Mouse (Mus musculus) limb, embryonic 14.5 days (tissue): Measurements from ENCODE around the gene Bdnf. TPM values are rescaled to one million over a fixed set of nuclear protein-coding genes. Genes with fewer than 3 reads are reported as not detected.
A peak's percentile ranks its signal among the peaks of the same experiment; 100 is the strongest.

Experiments used
- ATAC-seq: fragments of 200-750 bp; cut with Nextera tagmentation; 2 replicates; pipeline ENCODE4 v1.8.0; 2017; ENCODE audit warnings: low read depth, moderate number of reproducible peaks, moderate TSS enrichment; ENCODE audit not compliant: low FRiP score
- DNase-seq: peaks from one replicate; pipeline ENCODE4 v3.0.0-alpha.2; 2015; ENCODE audit warnings: low spot score
- H3K27ac ChIP-seq: fragments of 300-500 bp; sonication (generic); replicated peaks from 2 replicates; pipeline ENCODE4 v1.5.1; 2014; ENCODE audit warnings: low read depth, mild to moderate bottlenecking, low read length, moderate library complexity, mixed read lengths
- H3K27me3 ChIP-seq: fragments of 300-500 bp; sonication (generic); 2 replicates; pipeline ENCODE4 v1.6.1; 2014; ENCODE audit warnings: low read length, mixed read lengths; ENCODE audit not compliant: control insufficient read depth, insufficient read depth
- H3K36me3 ChIP-seq: fragments of 300-500 bp; sonication (generic); 2 replicates; pipeline ENCODE4 v1.6.1; 2014; ENCODE audit warnings: mild to moderate bottlenecking, low read length, moderate library complexity, mixed read lengths; ENCODE audit not compliant: control insufficient read depth, insufficient read depth
- H3K4me1 ChIP-seq: fragments of 300-500 bp; sonication (generic); 2 replicates; pipeline ENCODE4 v1.6.1; 2014; ENCODE audit warnings: antibody characterized with exemption, low read length, mixed read lengths; ENCODE audit not compliant: control insufficient read depth, insufficient read depth
- H3K4me2 ChIP-seq: fragments of 300-500 bp; sonication (generic); replicated peaks from 2 replicates; pipeline ENCODE4 v1.6.1; 2014; ENCODE audit warnings: low read depth, mild to moderate bottlenecking, low read length, moderate library complexity; ENCODE audit not compliant: severe bottlenecking
- H3K4me3 ChIP-seq: fragments of 300-500 bp; sonication (generic); replicated peaks from 2 replicates; pipeline ENCODE4 v1.5.1; 2014; ENCODE audit warnings: low read length
- H3K9ac ChIP-seq: fragments of 300-500 bp; sonication (generic); 2 replicates; pipeline ENCODE4 v1.6.1; 2014; ENCODE audit warnings: mild to moderate bottlenecking, low read depth, low read length, moderate library complexity; ENCODE audit not compliant: severe bottlenecking
- H3K9me3 ChIP-seq: fragments of 300-500 bp; sonication (generic); 2 replicates; pipeline ENCODE4 v1.6.1; 2016; ENCODE audit warnings: low read length; ENCODE audit not compliant: control insufficient read depth
- POLR2A ChIP-seq: fragments of 200-500 bp; IDR thresholded peaks from 2 replicates; pipeline ENCODE4 v1.8.0; 2012; ENCODE audit warnings: inconsistent platforms, mild to moderate bottlenecking, moderate library complexity, borderline replicate concordance; ENCODE audit not compliant: insufficient read depth, insufficient read length; ENCODE audit errors: extremely low read depth
- WGBS: fragments of 180-500 bp; shearing (Covaris S2); extraction: QIAGEN DNeasy Blood & Tissue Kit; methylation state at CpG from one replicate; pipeline ENCODE4 v1.1.7; 2014; 5-methylcytosine and 5-hydroxymethylcytosine counted together
- polyA plus RNA-seq, 2 experiments: library from polyadenylated mRNA; depleted of rRNA in 1 of 2; stranded (reverse) in 1 of 2; unstranded in 1 of 2; fragments of >200 nt; fragmentation: Nextera tagmentation in 1 of 2; extraction: Ambion mirVana in 1 of 2; gene quantifications; 2 replicates each; pipeline versions ENCODE4 v1.2.1 to v1.2.3; 2012 to 2014

Bdnf gene
- polyA plus RNA-seq, 2 experiments: 1.1 to 2.7 TPM

- peak; percentile 33 for DNase-seq
Measured at GRCm38 (mm10) chr2:109733201-109734039, 58.9 kb downstream of the Bdnf start.

DNA sequence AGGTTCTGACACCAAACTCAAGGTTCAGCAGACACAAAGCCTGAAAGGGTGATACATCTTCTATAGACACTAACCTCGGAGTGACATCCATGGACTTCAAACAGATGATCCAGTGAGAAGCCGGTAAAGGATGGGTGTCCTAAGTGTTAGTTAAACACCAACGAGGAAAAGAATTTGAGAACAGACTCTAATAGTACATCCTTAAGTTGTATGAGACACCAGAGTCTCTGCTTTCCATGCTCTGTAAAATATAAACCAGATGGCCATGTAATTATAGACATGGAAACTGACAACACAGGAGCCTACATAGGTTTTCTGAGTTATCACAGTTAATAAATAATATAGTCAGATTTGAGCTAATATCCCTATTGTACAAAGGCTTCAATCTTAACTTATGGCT lies 59.7 kb downstream of the Bdnf start:
- Histone ChIP-seq H3K4me3 (no peak overlapping the region), H3K9me3 (no peaks in the 10 kb centered on the region), H3K9ac (no peak overlapping the region), H3K36me3 (no peaks in the 10 kb centered on the region), H3K27me3 (no peaks in the 10 kb centered on the region), H3K27ac (no peak overlapping the region), H3K4me1 (peaks cover 5% of the 10 kb centered on the region; the same call in 1 of the 2 replicates), H3K4me2 (no peak overlapping the region)
- WGBS: 61% methylated on average over 3 of the region's 3 CpGs
- no peak for TF ChIP-seq POLR2A
- no peak for ATAC-seq
- no peak for DNase-seq

More at GRCm38 (mm10) chr2:109733201-109734039, 58.9 kb downstream of the Bdnf start:
- H3K9me3 ChIP-seq: no peaks in the 10 kb centered on the region
- H3K27me3 ChIP-seq: no peaks in the 10 kb centered on the region
- peaks cover 5% of the 10 kb centered on the region; the same call in 1 of the 2 replicates for H3K4me1 ChIP-seq
- no peak overlapping the region for H3K27ac ChIP-seq
- ATAC-seq: peak; percentile 78; the same call in 1 of the 2 replicates
- H3K4me3 ChIP-seq: no peak overlapping the region
- H3K36me3 ChIP-seq: no peaks in the 10 kb centered on the region
- H3K9ac ChIP-seq: no peak overlapping the region
- no peak for TF ChIP-seq POLR2A
- WGBS: 17% methylated on average over 9 of the region's 9 CpGs
- H3K4me2 ChIP-seq: peak overlapping the region; percentile 13

DNA sequence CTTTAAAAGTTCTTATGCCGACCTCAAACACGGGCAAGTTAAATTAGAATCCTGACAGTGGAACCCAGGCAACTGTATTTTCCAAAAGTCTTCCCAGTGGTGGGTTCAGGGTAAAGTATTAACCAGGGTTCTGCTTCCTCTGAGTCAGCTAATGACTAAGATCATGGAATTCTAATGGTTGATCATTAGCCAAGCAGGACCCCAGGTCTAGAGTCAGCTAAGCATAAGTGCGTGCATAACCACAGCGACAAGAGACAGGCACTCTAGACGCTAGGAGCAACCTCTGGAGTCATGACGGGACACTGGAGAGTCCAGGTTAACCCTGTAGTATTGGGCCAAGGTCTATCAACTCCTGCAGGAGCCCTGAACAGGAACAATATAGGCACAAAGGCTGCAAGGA lies 60.2 kb downstream of the Bdnf start:
- DNase-seq (no peak), ATAC-seq (no peak)
- WGBS: 87% methylated on average over 6 of the region's 6 CpGs
- no peak overlapping the region for H3K4me3 ChIP-seq
- peaks cover 5% of the 10 kb centered on the region; the same call in 1 of the 2 replicates for H3K4me1 ChIP-seq
- no peaks in the 10 kb centered on the region for H3K36me3 ChIP-seq
- H3K9ac ChIP-seq: no peak overlapping the region
- H3K9me3 ChIP-seq: no peaks in the 10 kb centered on the region
- no peak overlapping the region for H3K27ac ChIP-seq
- no peak overlapping the region for H3K4me2 ChIP-seq
- no peaks in the 10 kb centered on the region for H3K27me3 ChIP-seq
- TF ChIP-seq POLR2A: no peak

DNA sequence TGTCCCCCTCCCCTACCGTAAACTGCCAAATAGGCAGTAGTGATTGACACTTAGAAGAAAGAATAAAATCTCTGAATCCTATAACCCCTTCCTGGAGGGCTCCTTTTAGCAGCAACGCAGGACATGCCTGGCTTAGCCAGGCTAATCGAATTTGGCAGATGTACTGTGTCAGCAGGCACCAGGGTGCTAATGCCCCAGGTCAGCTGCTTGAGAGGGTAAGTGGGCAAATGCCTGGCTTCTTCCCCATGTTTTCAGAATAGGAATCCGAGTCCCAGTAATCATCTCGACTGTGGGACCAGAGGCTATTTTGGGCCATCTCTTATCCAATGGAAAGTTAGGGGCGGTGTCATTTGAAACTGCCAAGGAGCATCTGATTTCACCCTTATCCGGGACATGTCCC lies 60.8 kb downstream of the Bdnf start:
- no peak for DNase-seq
- H3K4me3 ChIP-seq: no peak overlapping the region
- H3K27ac ChIP-seq: no peak overlapping the region
- no peak overlapping the region for H3K4me2 ChIP-seq
- no peaks in the 10 kb centered on the region for H3K9me3 ChIP-seq
- no peak for TF ChIP-seq POLR2A
- 59% methylated on average over 7 of the region's 7 CpGs for whole genome bisulfite sequencing
- peaks cover 5% of the 10 kb centered on the region; the same call in 1 of the 2 replicates for H3K4me1 ChIP-seq
- H3K9ac ChIP-seq: no peak overlapping the region
- H3K27me3 ChIP-seq: no peaks in the 10 kb centered on the region
- H3K36me3 ChIP-seq: no peaks in the 10 kb centered on the region
- ATAC-seq: no peak

- Histone ChIP-seq H3K27ac (no peak overlapping the region), H3K4me2 (no peak overlapping the region), H3K27me3 (no peaks in the 10 kb centered on the region), H3K4me1 (peaks cover 5% of the 10 kb centered on the region; the same call in 1 of the 2 replicates), H3K9me3 (no peaks in the 10 kb centered on the region), H3K4me3 (no peak overlapping the region), H3K36me3 (no peaks in the 10 kb centered on the region), H3K9ac (no peak overlapping the region)
- no peak for DNase-seq
- WGBS: 59% methylated on average over 2 of the region's 2 CpGs
- no peak for TF ChIP-seq POLR2A
- no peak for ATAC-seq
Measured at GRCm38 (mm10) chr2:109736306-109736705, 61.8 kb downstream of the Bdnf start.

DNA sequence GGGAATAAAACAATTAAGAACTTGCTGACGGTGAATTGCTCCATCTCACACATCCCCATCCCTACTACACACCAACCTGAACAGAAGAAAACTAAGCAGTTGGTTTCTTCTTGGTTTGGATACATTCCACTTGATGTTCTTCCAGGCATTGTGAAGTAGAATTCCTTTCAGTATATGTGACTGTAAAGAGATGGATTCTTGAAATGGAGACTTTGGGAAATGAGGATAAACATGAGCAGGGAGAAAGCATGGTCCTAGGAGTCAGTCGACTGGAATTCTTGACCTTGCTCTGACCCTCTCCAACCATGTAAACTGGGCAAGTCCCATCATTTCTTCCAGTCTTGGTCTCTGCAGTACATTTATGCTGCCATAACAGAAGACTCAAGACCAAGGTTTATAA lies 63.8 kb downstream of the Bdnf start:
- no peak for DNase-seq
- 83% methylated on average over 2 of the region's 2 CpGs for WGBS
- Histone ChIP-seq H3K36me3 (no peaks in the 10 kb centered on the region), H3K4me1 (peaks cover 5% of the 10 kb centered on the region; the same call in 1 of the 2 replicates), H3K27me3 (no peaks in the 10 kb centered on the region), H3K9ac (no peak overlapping the region), H3K4me2 (no peak overlapping the region), H3K4me3 (no peak overlapping the region), H3K27ac (no peak overlapping the region), H3K9me3 (no peaks in the 10 kb centered on the region)
- no peak for ATAC-seq
- TF ChIP-seq POLR2A: no peak
